Mouse (Mus musculus) embryonic stem cell, embryonic (primary cell): ENCODE data around the gene Adat1.

ENCODE experiments used
- CTCF ChIA-PET, 4 experiments: fragments of 300-600 bp in 2 of 4; fragments of 350-600 bp in 2 of 4; sonication (Branson Sonifier 250); formaldehyde crosslinking; loops; one replicate each; lab custom pipeline; 2022; ENCODE audit warnings: inconsistent platforms in 2 of 4; lab: Charles Lee
- POLR2A ChIA-PET, 4 experiments: fragments of 300-600 bp in 2 of 4; fragments of 350-600 bp in 2 of 4; sonication (Branson Sonifier 250); formaldehyde crosslinking; loops; one replicate each; lab custom pipeline; 2022; ENCODE audit warnings: antibody characterized with exemption in 4 of 4, inconsistent platforms in 1 of 4; lab: Charles Lee

The Adat1 gene

DNA sequence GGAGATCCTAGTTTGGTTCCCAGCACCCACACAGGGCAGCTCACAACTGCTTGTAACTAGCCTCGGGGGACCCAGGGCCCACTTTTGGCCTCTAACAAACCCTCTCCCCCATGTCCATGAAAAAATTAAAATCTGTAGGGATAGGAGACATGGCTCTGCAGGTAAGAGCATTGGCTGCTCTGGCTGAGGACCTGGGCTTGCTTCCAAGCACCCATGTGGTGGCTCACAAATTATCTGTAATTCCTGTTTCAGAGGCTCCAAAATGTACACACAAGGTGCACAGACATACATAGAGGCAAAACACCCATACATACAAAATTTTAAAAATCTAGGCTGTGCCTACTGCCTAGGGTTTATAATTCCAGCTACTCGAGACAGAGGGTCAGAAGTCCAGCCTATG, 34.9 kb downstream of the Adat1 start:
- CTCF ChIA-PET, result interaction anchor here in 1 of 4 experiments (1.4 kb wide), 1 partner anchor 78 kb away, joined by 3 read pairs; no protein-coding TSS in a partner anchor
- POLR2A ChIA-PET, result interaction anchor here (0.7 to 5.6 kb wide), 12 partner anchors 9 to 32 kb away, joined by 3 to 19 read pairs (median 4); partner anchors contain the start of gene Gabarapl2 (in 2 of the 4)

- CTCF ChIA-PET, result interaction anchor here in 2 of 4 experiments (0.6 to 0.7 kb wide), 2 partner anchors 8 to 20 kb away, joined by 3 to 4 read pairs; no protein-coding TSS in a partner anchor
- POLR2A ChIA-PET, result interaction anchor here in 3 of 4 experiments (0.7 to 5.6 kb wide), 12 partner anchors 9 to 33 kb away, joined by 3 to 19 read pairs (median 4); no protein-coding TSS in a partner anchor
These were observed 36.2 kb downstream of the Adat1 start for GRCm38 (mm10) chr8:111955879-111956278.

DNA sequence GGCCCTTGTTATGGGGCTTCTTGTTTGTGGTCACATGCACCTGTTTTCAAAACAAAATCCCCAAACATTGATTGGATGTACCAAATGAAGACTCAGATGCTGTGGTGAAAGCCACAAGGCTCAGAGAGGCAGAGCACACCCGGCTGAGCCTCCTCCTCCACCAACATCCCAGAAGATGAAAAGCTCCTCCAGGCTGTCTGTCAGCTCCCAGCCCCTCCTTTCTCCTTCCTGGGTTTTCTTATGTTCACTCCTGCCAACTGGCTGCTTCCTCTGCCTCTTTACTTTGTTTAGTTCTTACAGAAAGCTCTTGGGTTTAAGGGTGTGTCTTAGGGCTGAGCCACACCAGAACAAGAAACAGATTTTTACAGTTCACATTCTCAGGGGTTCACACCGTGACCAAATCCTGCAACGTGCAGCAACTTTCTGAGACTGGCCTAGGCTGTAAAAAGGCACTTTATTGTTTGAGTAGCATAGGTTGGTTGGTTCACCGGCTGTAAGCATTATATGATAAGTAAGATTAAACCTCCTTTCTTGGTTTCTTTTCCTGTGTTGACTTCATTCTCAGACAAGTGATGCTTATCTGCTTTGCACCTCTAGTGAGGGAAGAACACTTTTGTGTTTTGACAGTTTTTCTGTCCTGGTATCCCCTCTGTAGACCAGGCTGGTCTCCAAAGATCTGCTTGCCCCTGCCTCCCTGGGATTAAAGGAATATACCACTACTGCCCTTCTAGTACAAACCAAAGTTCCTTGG, 37.1 kb downstream of the Adat1 start:
- POLR2A ChIA-PET, result interaction anchor here (0.6 to 5.6 kb wide), 19 partner anchors 8 to 84 kb away, joined by 3 to 19 read pairs (median 4); partner anchors contain the start of gene Tmem231 (in 1 of the 4)
- CTCF ChIA-PET, result interaction anchor here in 1 of 4 experiments (0.8 kb wide), 1 partner anchor 15 kb away, joined by 4 read pairs; no protein-coding TSS in a partner anchor

- ChIA-PET POLR2A (interaction anchor here (1.2 to 6.1 kb wide), 9 partner anchors 10 to 26 kb away, joined by 3 to 53 read pairs (median 7); partner anchors contain the start of genes Gabarapl2 (in 3 of the 4) and Tmem231 (in 1 of the 4)), CTCF (interaction anchor here in 1 of 4 experiments (0.7 kb wide), 1 partner anchor 22 kb away, joined by 3 read pairs; no protein-coding TSS in a partner anchor)
These were observed 40.2 kb downstream of the Adat1 start for GRCm38 (mm10) chr8:111951936-111952335.

DNA sequence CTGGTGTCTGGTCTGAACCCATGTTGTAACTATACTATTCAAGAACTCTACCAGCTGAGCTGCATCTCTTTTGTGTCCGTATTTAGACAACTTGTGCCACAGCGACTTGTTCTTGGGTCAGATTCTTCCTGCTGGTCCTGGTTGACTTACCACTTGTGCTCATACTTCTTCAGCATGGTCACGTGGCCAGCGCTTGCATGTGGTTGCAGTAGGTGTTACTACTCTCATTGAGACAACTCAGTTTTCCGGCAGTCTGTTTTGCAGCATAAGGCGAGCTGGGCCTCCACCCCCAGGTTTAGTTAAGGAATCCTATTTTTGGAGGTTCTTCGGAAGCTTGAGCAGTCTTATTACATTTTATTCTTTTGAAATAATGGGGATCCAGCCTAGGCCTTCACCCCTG, 40.8 kb downstream of the Adat1 start:
- CTCF ChIA-PET, result interaction anchor here in 1 of 4 experiments (0.6 to 0.7 kb wide), 2 partner anchors 12 to 23 kb away, joined by 3 read pairs; no protein-coding TSS in a partner anchor
- POLR2A ChIA-PET, result interaction anchor here (0.6 to 6.1 kb wide), 16 partner anchors 9 to 76 kb away, joined by 3 to 53 read pairs (median 6); partner anchors contain the start of genes Gabarapl2 (in 3 of the 4) and Tmem231 (in 2 of the 4)

- ChIA-PET CTCF (interaction anchor here in 2 of 4 experiments (0.5 to 0.6 kb wide), 2 partner anchors 12 to 21 kb away, joined by 3 to 8 read pairs; no protein-coding TSS in a partner anchor), POLR2A (interaction anchor here (0.6 to 6.1 kb wide), 18 partner anchors 9 to 76 kb away, joined by 3 to 53 read pairs (median 6); partner anchors contain the start of genes Gabarapl2 (in 3 of the 4) and Tmem231 (in 2 of the 4))
These were observed 41.3 kb downstream of the Adat1 start for GRCm38 (mm10) chr8:111950846-111951245.

- ChIA-PET CTCF (interaction anchor here in 1 of 4 experiments (0.6 kb wide), 1 partner anchor 8 kb away, joined by 3 read pairs; no protein-coding TSS in a partner anchor), POLR2A (interaction anchor here (0.7 to 6.1 kb wide), 11 partner anchors 6 to 21 kb away, joined by 3 to 53 read pairs (median 7); partner anchors contain the start of genes Gabarapl2 (in 2 of the 4) and Tmem231 (in 1 of the 4))
These were observed 44.1 kb downstream of the Adat1 start for GRCm38 (mm10) chr8:111947954-111948353.

GRCm38 (mm10) chr8:111947144-111947543, 45.0 kb downstream of the Adat1 start:
- ChIA-PET CTCF (interaction anchor here in 2 of 4 experiments (0.5 to 0.7 kb wide), 2 partner anchors 87 to 654 kb away, joined by 4 to 10 read pairs; no protein-coding TSS in a partner anchor), POLR2A (interaction anchor here (0.6 to 5.7 kb wide), 12 partner anchors 8 to 1432 kb away, joined by 3 to 48 read pairs (median 4); partner anchors contain the start of gene Tmem231 (in 3 of the 4))

DNA sequence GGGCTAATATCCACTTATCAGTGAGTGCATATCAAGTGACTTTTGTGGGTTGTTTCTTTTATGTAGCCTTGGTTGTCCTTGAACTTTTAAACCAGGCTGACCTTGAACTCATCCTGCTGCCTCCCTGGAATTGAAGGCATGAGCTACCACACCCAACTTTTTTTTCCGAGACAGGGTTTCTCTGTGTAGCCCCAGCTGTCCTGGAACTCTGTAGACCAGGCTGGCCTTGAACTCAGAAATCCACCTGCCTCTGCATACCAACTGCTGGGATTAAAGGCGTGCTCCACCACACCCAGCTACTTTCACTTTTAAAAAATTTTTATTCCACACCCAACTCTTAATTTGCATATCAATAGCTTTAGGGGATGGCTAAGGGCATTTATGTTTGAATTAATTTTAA, 48.6 kb downstream of the Adat1 start:
- ChIA-PET POLR2A (interaction anchor here (0.5 to 7.2 kb wide), 40 partner anchors 7 to 246 kb away, joined by 3 to 93 read pairs (median 5); partner anchors contain the start of genes Tmem231 (in 4 of the 4), Adat1 (in 1 of the 4) and Chst5 (in 1 of the 4)), CTCF (interaction anchor here in 3 of 4 experiments (0.7 to 1.2 kb wide), 4 partner anchors 18 to 474 kb away, joined by 3 to 4 read pairs (median 3); no protein-coding TSS in a partner anchor)

- ChIA-PET CTCF (interaction anchor here in 1 of 4 experiments (1.0 to 1.6 kb wide), 4 partner anchors 21 to 105 kb away, joined by 3 read pairs; no protein-coding TSS in a partner anchor), POLR2A (interaction anchor here (0.8 to 7.2 kb wide), 51 partner anchors 8 to 255 kb away, joined by 3 to 93 read pairs (median 5); partner anchors contain the start of genes Adat1 (in 3 of the 4), Chst5 (in 1 of the 4), Kars (in 1 of the 4) and Terf2ip (in 1 of the 4))
These were observed 51.0 kb downstream of the Adat1 start for GRCm38 (mm10) chr8:111941101-111941454.

- POLR2A ChIA-PET, result interaction anchor here (0.6 to 7.2 kb wide), 72 partner anchors 8 to 311 kb away, joined by 3 to 93 read pairs (median 4); partner anchors contain the start of genes Adat1 (in 2 of the 4), Cfdp1 (in 2 of the 4), Kars (in 1 of the 4) and Terf2ip (in 1 of the 4)
These were observed 51.7 kb downstream of the Adat1 start, which contains the start of gene Gabarapl2 for GRCm38 (mm10) chr8:111940171-111941100. Gene Gabarapl2 (plus strand): TSS chr8:111940703.

GRCm38 (mm10) chr8:111939516-111940142, 52.5 kb downstream of the Adat1 start:
- ChIA-PET POLR2A (interaction anchor here (0.6 to 7.2 kb wide), 61 partner anchors 7 to 312 kb away, joined by 3 to 93 read pairs (median 4); partner anchors contain the start of genes Adat1 (in 2 of the 4), Cfdp1 (in 1 of the 4) and Tmem231 (in 1 of the 4)), CTCF (interaction anchor here in 2 of 4 experiments (0.7 to 1.6 kb wide), 3 partner anchors 11 to 93 kb away, joined by 3 to 4 read pairs (median 3); no protein-coding TSS in a partner anchor)

More at GRCm38 (mm10) chr8:111940171-111941100, 51.7 kb downstream of the Adat1 start, which contains the start of gene Gabarapl2:
- CTCF ChIA-PET, result interaction anchor here in 2 of 4 experiments (0.6 to 1.6 kb wide), 7 partner anchors 14 to 243 kb away, joined by 3 to 5 read pairs (median 3); no protein-coding TSS in a partner anchor

GRCm38 (mm10) chr8:111938076-111938985, 53.8 kb downstream of the Adat1 start:
- ChIA-PET POLR2A (interaction anchor here (0.5 to 7.2 kb wide), 28 partner anchors 6 to 150 kb away, joined by 3 to 93 read pairs (median 3); partner anchors contain the start of genes Adat1 (in 1 of the 4) and Tmem231 (in 1 of the 4)), CTCF (interaction anchor here in 3 of 4 experiments (0.6 to 1.2 kb wide), 4 partner anchors 13 to 1556 kb away, joined by 3 to 5 read pairs (median 3); no protein-coding TSS in a partner anchor)

GRCm38 (mm10) chr8:111937184-111937583, 54.9 kb downstream of the Adat1 start:
- POLR2A ChIA-PET, result interaction anchor here (0.5 to 6.3 kb wide), 23 partner anchors 7 to 173 kb away, joined by 3 to 48 read pairs (median 4); no protein-coding TSS in a partner anchor
- CTCF ChIA-PET, result interaction anchor here in 2 of 4 experiments (1.0 to 1.2 kb wide), 2 partner anchors 256 to 257 kb away, joined by 3 read pairs; no protein-coding TSS in a partner anchor
